Mouse (Mus musculus) liver, embryonic 14.5 days (tissue): ENCODE measurements at regions not wholly inside any gene's neighbourhood (a gene's known extent, or its start where the extent isn't known, plus 50 kb on each side); places are given as distances from the start of the nearest gene placed in this dataset.

ENCODE experiments used
- ATAC-seq: fragments of 200-750 bp; cut with Nextera tagmentation; 2 replicates; pipeline ENCODE4 v1.8.0; 2017; ENCODE audit warnings: moderate number of reproducible peaks, mild to moderate bottlenecking, moderate library complexity; ENCODE audit not compliant: insufficient read depth
- DNase-seq, 3 experiments: peaks; one replicate each; pipeline ENCODE4 v3.0.0-alpha.2; 2012 to 2013; ENCODE audit warnings: low read depth in 3 of 3, low spot score in 3 of 3
- H3K27ac ChIP-seq: fragments of 300-500 bp; sonication (generic); 2 replicates; pipeline ENCODE4 v1.5.1; 2014; ENCODE audit warnings: moderate library complexity, mild to moderate bottlenecking, control low read depth, inconsistent platforms
- H3K27me3 ChIP-seq: fragments of 300-500 bp; sonication (generic); 2 replicates; pipeline ENCODE4 v1.6.1; 2014; ENCODE audit warnings: mild to moderate bottlenecking, low read length, moderate library complexity; ENCODE audit not compliant: control insufficient read depth, insufficient read depth
- H3K36me3 ChIP-seq: fragments of 300-500 bp; sonication (generic); replicated peaks from 2 replicates; pipeline ENCODE4 v1.6.1; 2014; ENCODE audit warnings: low read depth; ENCODE audit not compliant: control insufficient read depth, insufficient read depth
- H3K4me1 ChIP-seq, 2 experiments: fragments of 200-500 bp in 1 of 2; fragments of 300-500 bp in 1 of 2; sonication (generic) in 1 of 2; replicated peaks; 2 replicates each; pipeline ENCODE4 v1.6.1; 2012 to 2014; ENCODE audit warnings: antibody characterized with exemption in 1 of 2, inconsistent platforms in 1 of 2, low read length in 1 of 2; ENCODE audit not compliant: control insufficient read depth in 2 of 2, insufficient read depth in 2 of 2
- H3K4me2 ChIP-seq: fragments of 300-500 bp; sonication (generic); 2 replicates; pipeline ENCODE4 v1.6.1; 2014; ENCODE audit warnings: low read depth, mild to moderate bottlenecking, control low read depth, moderate library complexity
- H3K4me3 ChIP-seq, 2 experiments: fragments of 200-500 bp in 1 of 2; fragments of 300-500 bp in 1 of 2; sonication (generic) in 1 of 2; 2 replicates each; pipeline ENCODE4 v1.5.1; 2012 to 2014; ENCODE audit warnings: low read depth in 2 of 2, low read length in 2 of 2, mild to moderate bottlenecking in 2 of 2, control low read depth in 1 of 2, inconsistent platforms in 1 of 2, moderate library complexity in 1 of 2; ENCODE audit not compliant: insufficient read depth in 1 of 2
- H3K9ac ChIP-seq: fragments of 300-500 bp; sonication (generic); replicated peaks from 2 replicates; pipeline ENCODE4 v1.6.1; 2014; ENCODE audit warnings: mild to moderate bottlenecking, control low read depth, moderate library complexity
- H3K9me3 ChIP-seq: fragments of 300-500 bp; sonication (generic); 2 replicates; pipeline ENCODE4 v1.6.1; 2016; ENCODE audit warnings: low read length, mixed read lengths; ENCODE audit not compliant: control insufficient read depth
- CTCF ChIP-seq: IDR thresholded peaks from 2 replicates; pipeline ENCODE4 v1.5.1; 2016; ENCODE audit warnings: antibody characterized with exemption, low read depth, control low read depth
- EP300 ChIP-seq: IDR thresholded peaks from 2 replicates; pipeline ENCODE4 v1.6.1; 2016; ENCODE audit warnings: antibody characterized with exemption, low read depth
- WGBS: fragments of 180-500 bp; shearing (Covaris S2); extraction: QIAGEN DNeasy Blood & Tissue Kit; methylation state at CpG from one replicate; pipeline ENCODE4 v1.1.7; 2014; ENCODE audit not compliant: insufficient replicate concordance; 5-methylcytosine and 5-hydroxymethylcytosine counted together

GRCm38 (mm10) chr4:94361528-94362217 lies 194.7 kb upstream of the Gm10306 start:
- Histone ChIP-seq H3K4me2 (no peak overlapping the region), H3K9ac (no peak overlapping the region), H3K27me3 (no peaks in the 10 kb centered on the region), H3K4me1 (no peaks in the 10 kb centered on the region), H3K9me3 (no peaks in the 10 kb centered on the region), H3K27ac (no peak overlapping the region), H3K4me3 (no peak overlapping the region), H3K36me3 (no peaks in the 10 kb centered on the region)
- ATAC-seq (no peak), DNase-seq (no peak)
- TF ChIP-seq CTCF: no peak
- TF ChIP-seq EP300: no peak
- WGBS: 61% methylated on average over 12 of the region's 12 CpGs

- WGBS: 51% methylated on average over 4 of the region's 4 CpGs
- ATAC-seq (no peak), DNase-seq (no peak)
- H3K27me3 ChIP-seq: no peaks in the 10 kb centered on the region
- no peaks in the 10 kb centered on the region for H3K36me3 ChIP-seq
- no peaks in the 10 kb centered on the region for H3K4me1 ChIP-seq
- H3K9ac ChIP-seq: no peak overlapping the region
- no peak for TF ChIP-seq CTCF
- H3K4me2 ChIP-seq: no peak overlapping the region
- H3K27ac ChIP-seq: no peak overlapping the region
- H3K9me3 ChIP-seq: no peaks in the 10 kb centered on the region
- H3K4me3 ChIP-seq: no peak overlapping the region
These were observed 191.0 kb upstream of the Gm10306 start for GRCm38 (mm10) chr4:94365375-94365774.

GRCm38 (mm10) chr4:94367174-94367573 lies 189.2 kb upstream of the Gm10306 start:
- ATAC-seq (no peak), DNase-seq (no peak)
- Histone ChIP-seq H3K36me3 (no peaks in the 10 kb centered on the region), H3K4me3 (no peak overlapping the region), H3K9me3 (no peaks in the 10 kb centered on the region), H3K27ac (no peak overlapping the region), H3K9ac (no peak overlapping the region), H3K27me3 (no peaks in the 10 kb centered on the region), H3K4me1 (no peaks in the 10 kb centered on the region), H3K4me2 (no peak overlapping the region)
- 62% methylated on average over 3 of the region's 3 CpGs for WGBS
- no peak for TF ChIP-seq CTCF

GRCm38 (mm10) chr4:94370981-94371380 lies 185.4 kb upstream of the Gm10306 start:
- Histone ChIP-seq H3K4me1 (no peaks in the 10 kb centered on the region), H3K27me3 (no peaks in the 10 kb centered on the region), H3K27ac (no peak overlapping the region), H3K9ac (no peak overlapping the region), H3K4me2 (no peak overlapping the region), H3K36me3 (no peaks in the 10 kb centered on the region), H3K4me3 (no peak overlapping the region), H3K9me3 (no peaks in the 10 kb centered on the region)
- ATAC-seq: no peak
- no peak for DNase-seq
- WGBS: 52% methylated on average over 6 of the region's 6 CpGs
- no peak for TF ChIP-seq EP300
- no peak for TF ChIP-seq CTCF

GRCm38 (mm10) chr4:94376256-94376655 lies 180.1 kb upstream of the Gm10306 start:
- Histone ChIP-seq H3K4me3 (no peak overlapping the region), H3K4me2 (no peak overlapping the region), H3K4me1 (no peaks in the 10 kb centered on the region), H3K9ac (no peak overlapping the region), H3K9me3 (no peaks in the 10 kb centered on the region), H3K36me3 (no peaks in the 10 kb centered on the region), H3K27me3 (no peaks in the 10 kb centered on the region), H3K27ac (no peak overlapping the region)
- TF ChIP-seq EP300 (no peak), CTCF (no peak)
- no peak for ATAC-seq
- no peak for DNase-seq
- WGBS: 64% methylated on average over 1 of the region's 1 CpGs
